Mouse (Mus musculus) macrophage (primary cell): ENCODE results near the gene Cdh22. TPM values are rescaled to one million over a fixed set of nuclear protein-coding genes. Genes with fewer than 3 reads are reported as not detected.

ENCODE experiments used
- H3K27ac ChIP-seq: fragments of 350-480 bp; formaldehyde crosslinking; 2 replicates; pipeline ENCODE4 v1.9.0; 2021
- H3K36me3 ChIP-seq: fragments of 350-480 bp; formaldehyde crosslinking; 2 replicates; pipeline ENCODE4 v1.9.0; 2021; ENCODE audit errors: inconsistent target
- H3K4me3 ChIP-seq: fragments of 350-480 bp; formaldehyde crosslinking; 2 replicates; pipeline ENCODE4 v1.9.0; 2021; ENCODE audit errors: inconsistent target
- H3K79me2 ChIP-seq: fragments of 350-480 bp; formaldehyde crosslinking; 2 replicates; pipeline ENCODE4 v1.9.0; 2021; ENCODE audit errors: inconsistent target
- WGBS: methylation state at CpG from one replicate; pipeline ENCODE4 v1.1.7; 2026; ENCODE audit warnings: inconsistent platforms; ENCODE audit not compliant: missing documents; 5-methylcytosine and 5-hydroxymethylcytosine counted together
- polyA plus RNA-seq: library from polyadenylated mRNA; stranded (reverse); fragments of 250-400 nt; gene quantifications from 3 replicates; pipeline ENCODE4 v1.2.4, GENCODE M21; 2018; ENCODE audit warnings: inconsistent platforms

The Cdh22 gene
- polyA plus RNA-seq, 1 experiment from 2014 or later: not detected

DNA sequence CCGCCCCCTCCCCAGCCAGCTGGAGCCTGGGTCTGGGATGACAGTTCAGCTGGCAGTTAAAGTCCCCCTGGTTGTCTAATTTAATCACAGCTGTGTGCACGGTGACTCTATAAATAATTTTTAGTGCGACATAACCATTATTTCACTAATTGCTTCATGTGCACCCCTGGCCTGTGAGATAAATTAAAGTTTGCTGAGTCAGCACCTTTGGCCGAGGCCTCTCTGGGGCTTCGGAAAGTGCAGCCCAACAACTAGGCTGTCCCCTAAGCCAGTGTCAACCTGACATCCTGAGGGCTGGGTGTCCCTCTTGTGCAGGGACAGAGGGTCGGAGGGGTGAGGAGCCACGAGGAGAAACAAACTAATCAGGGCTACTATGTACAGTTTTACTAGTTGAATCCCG, 25.2 kb upstream of the Cdh22 start:
- Histone ChIP-seq H3K4me3 (no peak overlapping the region), H3K36me3 (no peaks in the 10 kb centered on the region), H3K27ac (no peak overlapping the region), H3K79me2 (no peaks in the 10 kb centered on the region)
- WGBS: 85% methylated on average over 8 of the region's 8 CpGs

DNA sequence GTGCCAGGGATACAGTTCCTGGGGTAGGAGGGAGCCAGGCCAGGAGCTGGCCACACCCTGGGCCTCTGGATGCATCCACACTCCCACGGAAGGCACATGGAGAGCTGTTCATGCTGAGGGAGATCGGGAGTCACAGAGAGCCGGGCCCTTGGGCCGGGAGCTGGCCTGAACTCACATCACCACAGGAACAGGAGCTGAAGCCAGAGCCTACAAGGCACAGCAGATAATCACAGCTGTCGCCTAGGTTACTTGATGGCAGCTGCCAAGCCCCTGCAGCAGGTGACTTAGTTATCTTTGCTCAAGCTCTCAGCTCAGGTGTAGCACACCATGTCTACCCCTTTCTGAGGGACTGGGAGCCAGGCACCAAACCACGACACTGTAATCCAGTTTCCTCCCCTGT, 23.7 kb upstream of the Cdh22 start:
- 95% methylated on average over 6 of the region's 6 CpGs for WGBS
- H3K79me2 ChIP-seq: no peaks in the 10 kb centered on the region
- no peaks in the 10 kb centered on the region for H3K36me3 ChIP-seq
- H3K27ac ChIP-seq: no peak overlapping the region
- no peak overlapping the region for H3K4me3 ChIP-seq

DNA sequence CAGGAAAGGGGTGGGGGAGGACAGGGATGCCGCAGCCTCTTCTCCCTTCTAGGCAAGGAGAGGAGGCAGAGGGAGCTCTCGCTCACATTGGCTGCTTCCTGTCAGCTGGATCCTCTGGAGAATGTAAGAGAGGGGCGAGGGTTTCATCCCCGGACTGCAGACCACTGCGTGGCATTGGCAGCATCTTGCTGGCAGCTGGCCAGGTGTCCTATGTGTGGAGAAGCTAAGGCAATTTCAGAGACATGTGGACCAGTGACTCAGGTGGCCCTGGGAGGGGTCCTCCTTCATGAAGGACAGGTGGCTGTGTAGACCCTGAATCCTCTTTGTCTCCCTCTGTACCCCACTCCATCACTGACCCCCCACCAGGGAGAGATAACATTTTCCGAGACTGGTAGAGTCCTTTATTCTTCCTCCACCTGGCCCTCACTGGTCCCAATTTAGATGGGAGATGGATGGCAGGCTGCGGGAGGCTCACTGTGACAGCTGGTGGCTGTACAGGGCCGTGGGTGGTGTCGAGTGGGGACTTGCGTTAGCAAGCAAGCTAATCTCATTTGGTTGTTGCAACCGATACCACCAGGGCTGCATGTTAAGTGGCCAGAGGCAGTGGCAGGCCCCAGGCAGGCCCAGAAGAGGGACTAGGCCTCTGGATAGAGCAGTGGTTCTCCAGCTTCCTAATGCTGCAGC, 22.6 kb upstream of the Cdh22 start:
- WGBS: 80% methylated on average over 11 of the region's 11 CpGs
- Histone ChIP-seq H3K79me2 (no peaks in the 10 kb centered on the region), H3K27ac (no peak overlapping the region), H3K36me3 (no peaks in the 10 kb centered on the region), H3K4me3 (no peak overlapping the region)

DNA sequence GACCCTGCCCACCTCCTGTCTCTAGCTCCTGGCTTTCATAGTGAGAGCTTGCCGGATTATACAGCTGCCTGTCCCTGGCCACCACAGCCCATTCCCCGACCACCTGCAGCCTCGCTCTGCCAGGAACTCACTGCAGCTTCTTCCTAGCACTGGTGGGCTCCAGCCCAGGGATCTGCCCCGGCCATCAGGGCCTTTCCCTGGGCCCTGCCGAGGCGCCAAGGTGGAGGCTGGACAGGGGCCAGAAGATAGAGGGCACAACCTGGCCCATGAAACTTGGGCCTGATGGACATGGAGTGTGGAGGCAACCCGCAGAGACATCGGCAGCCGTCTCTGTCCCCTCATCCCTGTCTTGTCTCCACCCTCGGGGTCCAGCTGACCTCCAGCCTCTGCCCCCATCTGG, 21.6 kb upstream of the Cdh22 start:
- Histone ChIP-seq H3K4me3 (no peak overlapping the region), H3K79me2 (no peaks in the 10 kb centered on the region), H3K36me3 (no peaks in the 10 kb centered on the region), H3K27ac (no peak overlapping the region)
- 88% methylated on average over 10 of the region's 10 CpGs for WGBS

DNA sequence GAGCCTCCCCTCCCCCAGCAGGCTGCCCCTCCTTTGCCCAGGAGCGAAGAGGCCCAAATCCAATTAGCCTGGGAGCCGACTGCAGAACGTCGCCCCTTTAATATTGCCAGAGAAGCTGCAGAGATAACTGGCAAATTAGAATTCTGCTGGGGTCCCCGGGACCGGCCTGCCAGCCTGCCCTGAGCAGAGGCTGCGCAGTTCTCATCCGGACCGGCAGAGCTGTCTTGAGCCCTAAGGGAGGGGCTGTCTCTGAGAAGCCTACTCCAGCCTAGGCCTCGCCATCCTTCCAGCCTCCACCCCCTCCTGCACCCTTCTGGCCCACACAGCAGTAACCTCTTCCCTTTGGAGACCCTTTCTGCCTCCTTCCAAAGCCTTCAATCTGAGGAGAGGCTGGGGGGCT, 19.2 kb upstream of the Cdh22 start:
- WGBS: 87% methylated on average over 10 of the region's 10 CpGs
- Histone ChIP-seq H3K4me3 (no peak overlapping the region), H3K79me2 (no peaks in the 10 kb centered on the region), H3K36me3 (no peaks in the 10 kb centered on the region), H3K27ac (no peak overlapping the region)

DNA sequence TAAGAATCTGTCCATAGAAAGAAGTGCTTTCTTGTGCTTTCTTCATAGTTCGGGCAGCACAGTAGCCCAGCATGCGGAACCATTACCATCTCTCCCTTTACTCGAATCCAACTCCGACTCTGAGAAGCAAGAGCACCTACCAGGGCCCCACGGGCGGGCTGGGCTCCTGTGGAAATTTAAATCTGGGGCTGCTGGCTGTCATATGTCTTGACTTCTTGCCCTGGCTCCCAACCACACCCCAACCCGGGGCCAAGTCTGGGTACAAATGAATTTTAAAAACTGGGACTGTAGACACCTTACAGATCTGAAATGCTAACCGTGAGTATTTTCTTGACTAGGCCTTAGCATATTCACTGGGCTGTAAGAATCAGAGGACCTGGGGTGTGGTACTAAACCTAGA, 18.6 kb upstream of the Cdh22 start:
- Histone ChIP-seq H3K79me2 (no peaks in the 10 kb centered on the region), H3K27ac (no peak overlapping the region), H3K36me3 (no peaks in the 10 kb centered on the region), H3K4me3 (no peak overlapping the region)
- 94% methylated on average over 8 of the region's 8 CpGs for WGBS

DNA sequence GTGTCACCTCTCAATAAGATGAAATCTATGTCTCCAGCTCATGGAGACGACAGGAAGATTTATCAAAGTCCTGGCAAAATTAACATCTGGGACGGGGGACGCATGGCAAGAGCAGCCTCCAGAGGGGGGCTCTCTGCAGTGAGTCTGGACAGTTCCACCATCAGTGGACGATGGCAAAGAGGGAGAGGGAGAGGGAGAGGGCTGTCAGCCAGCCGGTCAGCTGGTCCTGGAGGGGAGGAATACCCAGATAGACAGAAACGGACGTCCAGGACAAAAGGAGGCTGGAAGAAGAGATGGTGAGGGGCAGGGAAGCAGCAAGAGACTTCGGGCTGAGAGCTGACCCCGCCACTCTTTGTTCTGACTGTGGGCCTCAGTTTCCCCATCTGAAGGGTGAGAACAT, 18.1 kb upstream of the Cdh22 start:
- Histone ChIP-seq H3K27ac (no peak overlapping the region), H3K36me3 (no peaks in the 10 kb centered on the region), H3K4me3 (no peak overlapping the region), H3K79me2 (no peaks in the 10 kb centered on the region)
- WGBS: 93% methylated on average over 8 of the region's 9 CpGs

DNA sequence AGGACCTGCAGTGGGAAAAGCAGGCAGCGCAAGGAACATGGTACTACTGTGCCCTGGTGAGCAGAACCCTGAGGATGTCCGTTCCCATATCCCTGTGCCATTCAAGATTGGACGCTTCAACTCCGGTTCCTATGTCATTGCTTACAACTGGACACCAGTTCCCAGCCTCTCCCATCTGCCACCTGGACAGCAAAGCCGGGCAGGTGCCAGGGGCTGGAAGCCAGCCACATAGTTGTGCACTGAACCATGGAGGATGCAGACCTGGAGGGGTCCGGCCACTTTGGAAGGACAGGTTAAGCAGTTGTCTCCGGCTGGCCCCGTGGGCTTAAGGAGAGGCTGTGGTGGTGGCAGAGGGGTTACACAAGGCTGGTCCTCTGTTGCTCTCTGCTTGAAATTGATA, 17.7 kb upstream of the Cdh22 start:
- Histone ChIP-seq H3K27ac (no peak overlapping the region), H3K79me2 (no peaks in the 10 kb centered on the region), H3K4me3 (no peak overlapping the region), H3K36me3 (no peaks in the 10 kb centered on the region)
- 97% methylated on average over 8 of the region's 8 CpGs for WGBS

DNA sequence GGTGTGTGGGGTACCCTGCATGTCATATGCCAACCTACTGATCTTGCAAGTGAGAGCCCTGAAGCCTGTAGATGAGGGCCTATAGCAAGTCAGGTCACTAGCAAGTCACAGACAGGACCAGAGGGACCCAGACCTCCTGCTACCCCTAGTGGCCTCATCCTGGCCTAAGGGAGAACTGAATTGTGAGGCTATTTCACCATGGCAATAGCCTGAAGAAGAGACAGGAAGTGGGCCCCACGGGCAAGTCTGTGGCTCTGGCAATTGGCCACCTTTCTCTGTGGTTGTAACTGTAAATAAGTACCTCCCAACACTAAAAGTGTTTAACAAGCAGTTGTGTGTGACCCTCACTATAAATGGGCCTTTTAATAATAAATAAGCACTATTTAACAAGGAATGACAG, 16.2 kb upstream of the Cdh22 start:
- Histone ChIP-seq H3K79me2 (no peaks in the 10 kb centered on the region), H3K4me3 (no peak overlapping the region), H3K36me3 (no peaks in the 10 kb centered on the region), H3K27ac (no peak overlapping the region)
- WGBS: 7% methylated on average over 1 of the region's 1 CpGs

DNA sequence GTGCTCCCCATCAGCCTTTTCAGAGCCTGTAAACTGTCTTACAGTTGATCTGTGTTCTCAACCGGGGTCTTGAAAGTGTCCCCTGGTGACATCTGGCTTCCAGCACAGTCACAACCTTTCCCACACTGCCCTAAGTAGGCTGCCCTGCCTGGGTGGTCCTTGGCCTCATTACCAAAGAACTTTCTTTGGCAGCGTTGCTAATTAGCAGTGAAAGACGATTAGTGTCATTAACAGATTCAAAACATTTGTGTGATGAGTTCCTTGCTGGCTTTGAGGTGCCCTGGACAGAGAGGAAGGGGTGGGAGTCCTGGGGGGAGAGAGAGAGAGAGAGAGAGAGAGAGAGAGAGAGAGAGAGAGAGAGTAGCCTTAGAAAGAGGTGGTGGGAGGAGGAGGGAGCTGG, 14.3 kb upstream of the Cdh22 start:
- Histone ChIP-seq H3K36me3 (no peaks in the 10 kb centered on the region), H3K4me3 (no peak overlapping the region), H3K79me2 (no peaks in the 10 kb centered on the region), H3K27ac (no peak overlapping the region)
- WGBS: 82% methylated on average over 3 of the region's 3 CpGs

DNA sequence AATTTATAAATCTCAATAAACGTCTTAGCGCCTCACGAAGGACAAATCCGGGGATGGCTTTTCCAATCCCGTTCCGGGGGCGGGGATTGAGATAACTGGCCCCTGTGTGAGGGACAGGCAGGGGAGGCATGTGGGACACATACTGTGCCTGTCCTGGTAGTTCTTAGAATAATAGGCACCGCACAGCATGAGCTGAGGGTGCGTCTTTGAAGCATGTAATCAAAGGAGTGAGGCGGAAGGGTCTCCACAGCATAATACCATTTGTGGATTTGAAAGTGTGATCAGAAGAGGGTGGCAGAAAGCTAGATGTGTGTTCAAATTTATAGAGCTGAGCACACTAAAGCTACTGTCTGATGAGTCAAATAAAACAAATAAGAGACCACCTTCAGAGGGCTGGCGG, 11.7 kb upstream of the Cdh22 start:
- Histone ChIP-seq H3K4me3 (no peak overlapping the region), H3K79me2 (no peaks in the 10 kb centered on the region), H3K27ac (no peak overlapping the region), H3K36me3 (no peaks in the 10 kb centered on the region)
- 79% methylated on average over 11 of the region's 11 CpGs for WGBS

DNA sequence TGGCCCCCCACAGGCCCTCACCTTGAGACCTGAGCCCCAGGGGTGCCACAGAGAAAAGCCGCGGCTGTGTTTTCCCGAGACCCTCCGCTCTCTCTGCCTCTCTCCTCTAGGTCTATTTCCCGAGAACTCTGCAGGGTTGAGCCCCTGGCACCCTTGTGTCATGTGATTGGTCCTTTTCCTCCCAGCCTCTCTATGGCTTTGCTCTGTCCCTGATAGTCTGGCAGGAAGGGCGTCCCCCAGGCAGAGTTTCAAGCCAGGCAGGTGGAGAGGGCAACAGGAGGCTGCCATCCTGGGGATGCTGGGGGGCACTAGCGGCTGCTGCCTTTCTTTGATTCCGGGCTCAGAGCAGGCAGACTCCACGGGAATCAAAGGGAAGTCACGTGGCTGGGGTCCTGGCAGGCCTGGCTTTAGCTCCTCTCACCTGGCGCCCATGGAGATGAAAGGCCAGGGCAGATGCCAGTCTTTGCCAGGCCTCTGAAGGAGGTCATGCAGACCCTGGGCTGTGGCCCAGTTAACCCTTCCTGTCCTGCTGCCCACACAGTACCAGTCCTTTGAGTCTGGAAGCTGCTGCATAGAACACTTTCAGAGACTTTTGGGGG, 8.6 kb upstream of the Cdh22 start:
- 44% methylated on average over 11 of the region's 11 CpGs for WGBS
- no peaks in the 10 kb centered on the region for H3K79me2 ChIP-seq
- H3K4me3 ChIP-seq: no peak overlapping the region
- no peaks in the 10 kb centered on the region for H3K36me3 ChIP-seq
- no peak overlapping the region for H3K27ac ChIP-seq

DNA sequence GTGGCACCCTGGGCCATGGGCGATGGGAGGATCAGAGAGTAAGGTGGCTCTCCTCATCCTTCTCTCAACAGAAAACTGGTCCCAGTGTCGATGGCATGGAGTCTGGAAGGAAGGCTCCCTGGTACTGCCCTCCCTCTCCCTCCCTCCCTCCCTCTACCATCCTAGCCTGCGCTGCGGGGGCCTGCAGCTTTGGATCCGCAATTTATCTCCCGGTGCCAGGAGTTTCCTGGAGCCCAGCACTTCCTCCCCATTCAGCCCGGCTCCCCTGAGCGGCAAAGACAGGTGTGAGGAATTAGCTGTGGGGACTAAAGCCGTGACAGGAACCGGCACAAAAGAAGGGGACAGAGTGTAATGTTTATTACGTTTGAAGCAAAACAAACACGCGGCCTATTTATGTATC, 7.9 kb upstream of the Cdh22 start:
- no peaks in the 10 kb centered on the region for H3K79me2 ChIP-seq
- no peaks in the 10 kb centered on the region for H3K36me3 ChIP-seq
- 25% methylated on average over 9 of the region's 13 CpGs for WGBS
- no peak overlapping the region for H3K27ac ChIP-seq
- no peak overlapping the region for H3K4me3 ChIP-seq

DNA sequence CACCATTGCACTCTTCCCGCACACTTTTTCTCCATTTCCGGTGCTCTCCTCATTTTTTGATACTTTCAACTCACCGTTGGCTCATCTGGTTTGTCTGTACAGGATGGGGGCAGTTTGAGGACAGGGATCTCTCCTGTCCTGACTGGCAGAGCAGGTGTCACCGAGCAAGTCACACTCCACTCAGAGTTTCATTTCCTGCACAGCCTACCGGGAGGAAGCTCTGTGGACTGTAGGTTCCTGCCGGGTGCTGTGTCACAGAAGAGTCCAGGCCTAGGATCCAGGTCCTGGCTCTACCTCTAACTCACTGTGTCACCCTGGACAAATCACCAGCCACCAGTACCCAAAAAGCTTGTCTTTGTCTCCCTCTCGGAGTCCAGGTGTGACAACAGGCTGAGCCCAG, 7.1 kb upstream of the Cdh22 start:
- WGBS: 20% methylated on average over 7 of the region's 7 CpGs
- no peaks in the 10 kb centered on the region for H3K79me2 ChIP-seq
- no peak overlapping the region for H3K4me3 ChIP-seq

DNA sequence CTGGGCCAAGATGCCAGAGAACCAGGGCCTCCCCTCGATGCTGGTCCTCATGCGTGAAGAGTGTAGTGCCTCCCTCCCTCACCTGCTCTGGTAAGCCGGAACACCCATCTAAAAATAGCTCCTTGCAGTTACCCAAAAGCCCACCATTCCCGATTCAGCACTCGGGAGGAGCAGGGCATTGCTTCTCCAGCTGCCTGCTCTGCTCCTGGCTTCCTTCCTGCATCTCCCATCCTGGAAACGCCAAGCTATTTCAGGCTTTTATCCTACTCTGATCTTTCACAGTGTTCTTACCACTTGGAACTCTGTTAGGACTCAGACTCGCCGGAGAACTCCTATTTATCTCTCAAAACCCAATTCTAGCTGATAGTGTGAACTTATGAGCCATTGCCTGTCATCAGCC, 5.7 kb upstream of the Cdh22 start:
- Histone ChIP-seq H3K4me3 (no peak overlapping the region), H3K79me2 (no peaks in the 10 kb centered on the region), H3K27ac (no peak overlapping the region), H3K36me3 (no peaks in the 10 kb centered on the region)
- WGBS: 44% methylated on average over 8 of the region's 8 CpGs

More for the DNA sequence above, 7.1 kb upstream of the Cdh22 start:
- H3K36me3 ChIP-seq: no peaks in the 10 kb centered on the region
- no peak overlapping the region for H3K27ac ChIP-seq
